Mouse (Mus musculus): ENCODE measurements at regions not wholly inside any gene's neighbourhood (a gene's known extent, or its start where the extent isn't known, plus 50 kb on each side); places are given as distances from the start of the nearest gene placed in this dataset.

DNA sequence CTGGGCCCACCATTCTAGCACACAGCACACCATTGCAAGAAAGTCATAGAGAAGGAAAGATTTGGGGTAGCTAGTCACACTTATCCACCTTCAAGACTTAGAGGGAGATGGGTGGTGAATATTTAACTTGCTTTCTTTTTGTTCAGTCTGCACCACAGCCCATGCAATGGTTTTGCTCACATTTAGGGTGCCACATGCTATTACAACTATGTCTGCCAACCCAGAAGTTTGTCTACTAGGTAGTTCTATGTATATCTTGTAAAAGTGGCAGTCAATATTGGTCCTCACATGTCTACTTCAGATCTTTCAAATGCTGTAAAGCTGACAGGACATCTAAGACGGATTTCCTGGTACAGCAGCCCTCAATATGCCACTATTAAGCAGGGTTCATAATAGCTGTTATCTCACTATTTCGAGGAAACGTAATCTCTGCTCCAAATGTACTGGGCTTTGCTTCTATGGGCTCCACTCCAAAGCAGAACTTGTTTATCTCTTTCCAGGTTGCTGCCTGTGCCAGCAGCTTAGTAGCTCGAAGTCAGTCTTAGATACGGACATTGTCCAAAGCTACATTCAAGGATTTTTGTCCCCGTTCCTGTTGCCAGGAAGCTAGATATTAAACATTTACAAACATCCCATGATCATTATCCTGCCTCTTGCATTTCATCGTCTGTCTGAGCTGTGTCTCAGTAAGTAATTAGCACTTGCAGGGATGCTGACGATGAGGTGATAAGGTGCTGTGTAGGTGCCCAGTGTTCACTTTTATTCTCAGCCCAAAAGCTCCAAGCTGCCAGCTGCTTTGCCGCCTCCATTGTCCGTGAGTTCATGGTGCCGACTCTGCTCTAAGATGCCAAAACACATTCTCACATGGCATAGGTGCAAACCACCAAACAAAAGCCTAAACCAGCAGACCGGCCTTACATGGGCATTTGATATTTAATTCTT is 327.8 kb upstream of the Robo2 start:
- no peak for TF ChIP-seq CTCF (IDR thresholded peaks at IDR 0.05; ENCODE audit: low read depth)
- no peak for TF ChIP-seq EP300 (IDR thresholded peaks at IDR 0.05; ENCODE audit: low read depth)
